Mouse (Mus musculus): ENCODE measurements around the gene Ppp1cb.

- no peak for TF ChIP-seq CTCF (IDR thresholded peaks at IDR 0.05; ENCODE audit: low read depth, low read length)
- no peak for TF ChIP-seq POLR2AphosphoS5 (IDR thresholded peaks at IDR 0.05; ENCODE audit: insufficient replicate concordance, low read depth, low read length)
- no peak for TF ChIP-seq GATA2 (IDR thresholded peaks at IDR 0.05; ENCODE audit: borderline replicate concordance, low read depth, low read length)
Measured at GRCm38 (mm10) chr5:32488044-32488443, 29.4 kb downstream of the Ppp1cb start.
